Mouse (Mus musculus) liver, embryonic 15.5 days (tissue): Measurements from ENCODE around the gene Lemd1. TPM values are rescaled to one million over a fixed set of nuclear protein-coding genes. Genes with fewer than 3 reads are reported as not detected.

Source experiments
- ATAC-seq: fragments of 200-750 bp; cut with Nextera tagmentation; 2 replicates; pipeline ENCODE4 v1.8.0; 2017; ENCODE audit warnings: moderate number of reproducible peaks, mild to moderate bottlenecking, moderate library complexity; ENCODE audit not compliant: insufficient read depth
- H3K27ac ChIP-seq: fragments of 300-500 bp; sonication (generic); replicated peaks from 2 replicates; pipeline ENCODE4 v1.5.1; 2015; ENCODE audit warnings: mild to moderate bottlenecking, inconsistent platforms
- H3K27me3 ChIP-seq: fragments of 300-500 bp; sonication (generic); 2 replicates; pipeline ENCODE4 v1.6.1; 2015; ENCODE audit warnings: mild to moderate bottlenecking, inconsistent platforms
- H3K36me3 ChIP-seq: fragments of 300-500 bp; sonication (generic); replicated peaks from 2 replicates; pipeline ENCODE4 v1.6.1; 2015; ENCODE audit warnings: moderate library complexity, mild to moderate bottlenecking, inconsistent platforms
- H3K4me1 ChIP-seq: fragments of 300-500 bp; sonication (generic); replicated peaks from 2 replicates; pipeline ENCODE4 v1.6.1; 2015; ENCODE audit warnings: inconsistent platforms
- H3K4me2 ChIP-seq: fragments of 300-500 bp; sonication (generic); 2 replicates; pipeline ENCODE4 v1.6.1; 2015; ENCODE audit warnings: moderate library complexity, mild to moderate bottlenecking, inconsistent platforms
- H3K4me3 ChIP-seq: fragments of 300-500 bp; sonication (generic); replicated peaks from 2 replicates; pipeline ENCODE4 v1.5.1; 2015; ENCODE audit warnings: mild to moderate bottlenecking, inconsistent platforms
- H3K9ac ChIP-seq: fragments of 300-500 bp; sonication (generic); 2 replicates; pipeline ENCODE4 v1.6.1; 2015; ENCODE audit warnings: moderate library complexity, mild to moderate bottlenecking, inconsistent platforms
- H3K9me3 ChIP-seq: fragments of 300-500 bp; sonication (generic); replicated peaks from 2 replicates; pipeline ENCODE4 v1.6.1; 2016; ENCODE audit warnings: inconsistent platforms
- WGBS: fragments of 180-500 bp; shearing (Covaris S2); methylation state at CpG from one replicate; pipeline ENCODE4 v1.1.7; 2015; ENCODE audit warnings: mixed read lengths; ENCODE audit not compliant: insufficient replicate concordance; 5-methylcytosine and 5-hydroxymethylcytosine counted together
- microRNA counts: library from miRNA; unstranded; fragments of <30 nt; microRNA quantifications from one replicate; lab custom pipeline; 2016
- microRNA-seq: library from miRNA; unstranded; fragments of <30 nt; microRNA quantifications from one replicate; pipeline ENCODE4, GENCODE M21; 2016
- polyA plus RNA-seq: library from polyadenylated mRNA; unstranded; fragments of >200 nt; fragmentation: Nextera tagmentation; extraction: Ambion mirVana; gene quantifications from 2 replicates; pipeline ENCODE4 v1.2.1, GENCODE M21; 2015

Gene Lemd1
- polyA plus RNA-seq, 1 experiment from 2014 or later, result not detected

- H3K9me3 ChIP-seq, result no peaks in the 10 kb centered on the region
- H3K4me2 ChIP-seq, result no peak overlapping the region
- WGBS, result 63% methylated on average over 7 of the region's 7 CpGs
- no peak for ATAC-seq
- no peak overlapping the region for H3K4me3 ChIP-seq
- H3K4me1 ChIP-seq, result peaks cover 16% of the 10 kb centered on the region
- H3K36me3 ChIP-seq, result no peaks in the 10 kb centered on the region
- no peak overlapping the region for H3K9ac ChIP-seq
- peaks cover 46% of the 10 kb centered on the region for H3K27me3 ChIP-seq
- H3K27ac ChIP-seq, result no peak overlapping the region
Measured at GRCm38 (mm10) chr1:132308674-132309073, 117.4 kb downstream of the Lemd1 start.

MicroRNAs within 50 kb of the gene (microRNA counts, 519-probe panel; counts per million panel counts)
- microRNA mmu-miR-135b (lab: Ali Mortazavi, UCI), result not detected

Small RNA genes within 50 kb of the gene (microRNA-seq; reads per million reads assigned to microRNA genes)
- gene Mir135b, result 52.0 reads per million, percentile 47 among the genes with 10 or more reads in this experiment

Other genes with a start within 250 kb of the Lemd1 start
- 2.6 and 3.1 TPM in 2 replicates for gene Slc45a3, start 228.5 kb upstream of the Lemd1 start, polyA plus RNA-seq
- 7.9 and 10.1 TPM in 2 replicates for gene Elk4, start 183.8 kb upstream of the Lemd1 start, polyA plus RNA-seq
- gene Mfsd4a, start 123.4 kb upstream of the Lemd1 start, polyA plus RNA-seq, result 3.7 and 4.6 TPM in 2 replicates
- gene Cdk18, start 51.7 kb upstream of the Lemd1 start, polyA plus RNA-seq, result 1.3 TPM in 2 replicates
- gene AC124108.1, start within 50 bp of the Lemd1 start, polyA plus RNA-seq, result not detected in 2 replicates
- gene Gm10188, start 38.3 kb downstream of the Lemd1 start, polyA plus RNA-seq, result not detected in 2 replicates
- gene Klhdc8a, start 107.2 kb downstream of the Lemd1 start, polyA plus RNA-seq, result 0.07 and 0.08 TPM in 2 replicates
- 3.1 and 3.6 TPM in 2 replicates for gene Nuak2, start 124.7 kb downstream of the Lemd1 start, polyA plus RNA-seq
- 598 and 710 TPM in 2 replicates for gene Tmcc2, start 199.8 kb downstream of the Lemd1 start, polyA plus RNA-seq
- 4.5 and 5.3 TPM in 2 replicates for gene Dstyk, start 226.1 kb downstream of the Lemd1 start, polyA plus RNA-seq